Mouse (Mus musculus): ENCODE results near the gene Zeb2.

- TF ChIP-seq CTCF (conservative IDR thresholded peaks at IDR 0.05; ENCODE audit: insufficient read depth, insufficient read length, low read depth, low read length) = no peak
- no peak for TF ChIP-seq POLR2A (IDR thresholded peaks at IDR 0.05; ENCODE audit: low read depth, low read length)
These were observed 45.9 kb downstream of the Zeb2 start for GRCm38 (mm10) chr2:45071296-45071695.
